Mouse (Mus musculus): ENCODE results near the gene Olfml3. TPM values are rescaled to one million over a fixed set of nuclear protein-coding genes. Genes with fewer than 3 reads are reported as not detected.

The Olfml3 gene
- polyA plus RNA-seq, 1 experiment from 2014 or later: 52.1 TPM

DNA sequence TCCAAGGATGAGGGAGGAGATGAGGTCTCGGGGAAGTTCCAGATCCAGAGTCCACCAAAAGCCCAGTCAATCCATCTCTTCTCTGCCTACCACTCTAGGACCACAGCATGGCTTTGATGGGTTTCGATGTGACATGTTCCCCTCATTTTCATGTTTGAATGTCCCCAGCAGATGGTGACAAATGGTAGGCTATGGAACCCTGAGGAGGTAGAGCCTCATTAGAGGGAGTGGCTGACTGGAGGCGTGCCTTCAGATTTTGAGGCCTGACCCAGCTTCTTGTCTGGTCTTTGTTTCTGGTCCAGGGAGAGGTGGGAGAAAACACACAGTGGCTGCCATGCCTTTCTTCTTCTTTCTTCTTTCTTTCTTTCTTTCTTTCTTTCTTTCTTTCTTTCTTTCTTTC lies 47.3 kb downstream of the Olfml3 start:
- 72% methylated on average over 3 of the region's 3 CpGs for WGBS
- Histone ChIP-seq H3K4me1 (no peaks in the 10 kb centered on the region), H3K36me3 (no peaks in the 10 kb centered on the region), H3K27ac (no peak overlapping the region), H3K4me3 (replicated peaks) (no peak overlapping the region), H3K27me3 (replicated peaks) (no peaks in the 10 kb centered on the region), H3K9ac (no peak overlapping the region), H3K4me2 (no peak overlapping the region), H3K9me3 (no peaks in the 10 kb centered on the region)
- ATAC-seq (ENCODE audit: insufficient read depth, low FRiP score, low read depth): no peak

- no peak for ATAC-seq (ENCODE audit: insufficient read depth, low FRiP score, low read depth)
- Histone ChIP-seq H3K36me3 (no peaks in the 10 kb centered on the region), H3K4me1 (no peaks in the 10 kb centered on the region), H3K27me3 (replicated peaks) (no peaks in the 10 kb centered on the region), H3K27ac (no peak overlapping the region), H3K4me2 (no peak overlapping the region), H3K9me3 (no peaks in the 10 kb centered on the region), H3K4me3 (replicated peaks) (no peak overlapping the region), H3K9ac (no peak overlapping the region)
- 62% methylated on average over 1 of the region's 1 CpGs for WGBS
These were observed 48.8 kb downstream of the Olfml3 start for GRCm38 (mm10) chr3:103689043-103689442.

- H3K4me3 ChIP-seq (replicated peaks): no peak overlapping the region
- no peaks in the 10 kb centered on the region for H3K27me3 ChIP-seq (replicated peaks)
- no peak overlapping the region for H3K4me2 ChIP-seq
- WGBS: 40% methylated on average over 5 of the region's 5 CpGs
- no peaks in the 10 kb centered on the region for H3K9me3 ChIP-seq
- H3K27ac ChIP-seq: no peak overlapping the region
- H3K36me3 ChIP-seq: no peaks in the 10 kb centered on the region
- no peaks in the 10 kb centered on the region for H3K4me1 ChIP-seq
- no peak overlapping the region for H3K9ac ChIP-seq
- no peak for ATAC-seq (ENCODE audit: insufficient read depth, low FRiP score, low read depth)
These were observed 53.9 kb downstream of the Olfml3 start for GRCm38 (mm10) chr3:103683966-103684319.

GRCm38 (mm10) chr3:103683234-103683965 lies 54.4 kb downstream of the Olfml3 start:
- WGBS: 9% methylated on average over 21 of the region's 21 CpGs
- Histone ChIP-seq H3K4me1 (no peaks in the 10 kb centered on the region), H3K9me3 (no peaks in the 10 kb centered on the region), H3K36me3 (no peaks in the 10 kb centered on the region), H3K4me3 (replicated peaks) (no peak overlapping the region), H3K27ac (no peak overlapping the region), H3K4me2 (no peak overlapping the region), H3K27me3 (replicated peaks) (no peaks in the 10 kb centered on the region), H3K9ac (no peak overlapping the region)
- ATAC-seq (ENCODE audit: insufficient read depth, low FRiP score, low read depth): no peak

GRCm38 (mm10) chr3:103682473-103682872 lies 55.3 kb downstream of the Olfml3 start:
- H3K27me3 ChIP-seq (replicated peaks): no peaks in the 10 kb centered on the region
- H3K4me1 ChIP-seq: no peaks in the 10 kb centered on the region
- 44% methylated on average over 4 of the region's 4 CpGs for WGBS
- no peaks in the 10 kb centered on the region for H3K36me3 ChIP-seq
- H3K27ac ChIP-seq: no peak overlapping the region
- H3K4me2 ChIP-seq: no peak overlapping the region
- H3K9ac ChIP-seq: no peak overlapping the region
- no peak for ATAC-seq (ENCODE audit: insufficient read depth, low FRiP score, low read depth)
- no peak overlapping the region for H3K4me3 ChIP-seq (replicated peaks)
- no peaks in the 10 kb centered on the region for H3K9me3 ChIP-seq

GRCm38 (mm10) chr3:103678811-103679210 lies 59.0 kb downstream of the Olfml3 start:
- Histone ChIP-seq H3K4me1 (no peaks in the 10 kb centered on the region), H3K9me3 (no peaks in the 10 kb centered on the region), H3K9ac (no peak overlapping the region), H3K36me3 (no peaks in the 10 kb centered on the region), H3K4me3 (replicated peaks) (no peak overlapping the region), H3K4me2 (no peak overlapping the region), H3K27me3 (replicated peaks) (no peaks in the 10 kb centered on the region), H3K27ac (no peak overlapping the region)
- WGBS: 56% methylated on average over 6 of the region's 6 CpGs
- no peak for ATAC-seq (ENCODE audit: insufficient read depth, low FRiP score, low read depth)

GRCm38 (mm10) chr3:103672716-103673115 lies 65.1 kb downstream of the Olfml3 start:
- no peaks in the 10 kb centered on the region for H3K4me1 ChIP-seq
- H3K4me3 ChIP-seq (replicated peaks): no peak overlapping the region
- 14% methylated on average over 7 of the region's 7 CpGs for WGBS
- ATAC-seq (ENCODE audit: insufficient read depth, low FRiP score, low read depth): no peak
- no peak overlapping the region for H3K27ac ChIP-seq
- H3K9ac ChIP-seq: no peak overlapping the region
- H3K9me3 ChIP-seq: no peaks in the 10 kb centered on the region
- H3K36me3 ChIP-seq: no peaks in the 10 kb centered on the region
- H3K4me2 ChIP-seq: no peak overlapping the region
- H3K27me3 ChIP-seq (replicated peaks): no peaks in the 10 kb centered on the region

Other genes with a start within 250 kb of the Olfml3 start
- gene Syt6, start 162.8 kb downstream of the Olfml3 start, polyA plus RNA-seq (2015; fragmentation: Nextera tagmentation; extraction: Ambion mirVana): 2.5 and 2.6 TPM in 2 replicates
- 0.18 and 0.74 TPM in 2 replicates for gene Atg4a-ps, start 91.9 kb downstream of the Olfml3 start, polyA plus RNA-seq (2015; fragmentation: Nextera tagmentation; extraction: Ambion mirVana)
- gene Gm10964, start 1.4 kb upstream of the Olfml3 start, polyA plus RNA-seq (2015; fragmentation: Nextera tagmentation; extraction: Ambion mirVana): not detected in 2 replicates
- gene Hipk1, start 53.6 kb upstream of the Olfml3 start, polyA plus RNA-seq (2015; fragmentation: Nextera tagmentation; extraction: Ambion mirVana): 10.1 and 11.1 TPM in 2 replicates
- 21.7 and 24.1 TPM in 2 replicates for gene Dclre1b, start 71.4 kb upstream of the Olfml3 start, polyA plus RNA-seq (2015; fragmentation: Nextera tagmentation; extraction: Ambion mirVana)
- 19.5 and 19.6 TPM in 2 replicates for gene Ap4b1, start 71.5 kb upstream of the Olfml3 start, polyA plus RNA-seq (2015; fragmentation: Nextera tagmentation; extraction: Ambion mirVana)
- 0.19 and 0.68 TPM in 2 replicates for gene Gm43064, start 71.6 kb upstream of the Olfml3 start, polyA plus RNA-seq (2015; fragmentation: Nextera tagmentation; extraction: Ambion mirVana)
- 0.23 and 0.68 TPM in 2 replicates for gene Bcl2l15, start 94.6 kb upstream of the Olfml3 start, polyA plus RNA-seq (2015; fragmentation: Nextera tagmentation; extraction: Ambion mirVana)
- 1.8 TPM in 2 replicates for gene Ptpn22, start 121.8 kb upstream of the Olfml3 start, polyA plus RNA-seq (2015; fragmentation: Nextera tagmentation; extraction: Ambion mirVana)
- gene Rsbn1, start 176.1 kb upstream of the Olfml3 start, polyA plus RNA-seq (2015; fragmentation: Nextera tagmentation; extraction: Ambion mirVana): 10.2 and 11.7 TPM in 2 replicates
- 23.6 and 25.3 TPM in 2 replicates for gene Phtf1, start 230.1 kb upstream of the Olfml3 start, polyA plus RNA-seq (2015; fragmentation: Nextera tagmentation; extraction: Ambion mirVana)